Mouse (Mus musculus): ENCODE measurements around the gene Man1c1.

Gene Man1c1

DNA sequence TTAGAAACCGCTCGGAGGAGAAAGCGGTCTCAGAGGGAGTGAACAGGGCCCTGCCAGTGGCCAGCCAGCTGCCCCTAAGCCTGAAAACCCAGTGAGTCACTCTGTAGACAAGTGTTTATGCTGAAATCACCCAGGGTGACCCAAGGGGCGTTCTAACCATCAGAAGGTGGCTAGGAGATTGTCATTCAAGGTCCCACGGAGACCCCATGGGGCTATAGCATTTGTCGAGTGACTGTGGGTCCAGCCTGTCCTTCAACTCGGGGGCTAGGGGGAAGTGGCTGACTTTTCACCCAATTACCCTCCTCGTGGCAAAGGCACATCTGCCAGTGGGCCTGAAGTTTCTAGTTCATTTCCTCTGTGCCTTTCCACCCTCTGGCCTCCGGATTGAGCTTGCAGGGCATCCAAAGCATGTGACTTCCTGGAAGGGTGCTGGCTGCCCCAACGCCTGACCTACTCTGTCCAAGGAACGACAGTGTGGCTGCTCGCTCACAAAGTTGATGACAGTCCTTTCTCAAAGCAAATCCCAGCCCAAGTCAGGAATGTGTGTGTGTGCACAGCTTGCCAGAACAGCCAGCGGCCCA is 71.9 kb downstream of the Man1c1 start:
- no peak for DNase-seq

DNA sequence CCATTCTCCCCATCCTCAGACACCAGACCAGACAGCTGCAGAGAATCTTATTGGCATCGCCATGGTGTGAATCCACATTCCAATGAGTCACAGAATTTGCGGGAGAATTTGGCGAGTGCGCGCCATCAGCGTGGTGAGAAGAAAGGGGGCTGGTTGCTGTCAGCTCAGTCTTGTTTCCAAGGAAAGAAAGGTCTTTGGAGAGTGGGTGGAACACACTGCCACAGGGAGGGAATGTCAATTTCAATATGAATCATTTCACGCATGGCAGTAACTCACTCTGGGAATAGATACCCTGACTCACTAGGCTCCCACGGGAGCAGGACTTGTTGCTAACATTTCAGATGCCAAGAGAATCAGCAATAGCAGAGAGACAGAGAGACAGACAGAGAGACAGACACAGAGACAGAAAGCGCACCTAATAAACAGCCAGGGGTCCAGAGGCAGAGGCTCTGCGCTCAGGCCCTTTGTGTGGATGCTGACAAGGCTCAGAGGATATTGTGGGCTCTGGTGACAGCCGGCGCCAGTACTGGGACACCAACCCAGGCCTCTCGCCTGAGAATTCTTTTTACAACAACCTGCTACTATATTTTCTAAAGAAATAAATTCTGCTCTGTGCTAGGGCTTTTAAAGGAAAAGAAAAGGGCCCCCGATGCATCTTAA is 72.5 kb downstream of the Man1c1 start:
- DNase-seq: no peak

DNA sequence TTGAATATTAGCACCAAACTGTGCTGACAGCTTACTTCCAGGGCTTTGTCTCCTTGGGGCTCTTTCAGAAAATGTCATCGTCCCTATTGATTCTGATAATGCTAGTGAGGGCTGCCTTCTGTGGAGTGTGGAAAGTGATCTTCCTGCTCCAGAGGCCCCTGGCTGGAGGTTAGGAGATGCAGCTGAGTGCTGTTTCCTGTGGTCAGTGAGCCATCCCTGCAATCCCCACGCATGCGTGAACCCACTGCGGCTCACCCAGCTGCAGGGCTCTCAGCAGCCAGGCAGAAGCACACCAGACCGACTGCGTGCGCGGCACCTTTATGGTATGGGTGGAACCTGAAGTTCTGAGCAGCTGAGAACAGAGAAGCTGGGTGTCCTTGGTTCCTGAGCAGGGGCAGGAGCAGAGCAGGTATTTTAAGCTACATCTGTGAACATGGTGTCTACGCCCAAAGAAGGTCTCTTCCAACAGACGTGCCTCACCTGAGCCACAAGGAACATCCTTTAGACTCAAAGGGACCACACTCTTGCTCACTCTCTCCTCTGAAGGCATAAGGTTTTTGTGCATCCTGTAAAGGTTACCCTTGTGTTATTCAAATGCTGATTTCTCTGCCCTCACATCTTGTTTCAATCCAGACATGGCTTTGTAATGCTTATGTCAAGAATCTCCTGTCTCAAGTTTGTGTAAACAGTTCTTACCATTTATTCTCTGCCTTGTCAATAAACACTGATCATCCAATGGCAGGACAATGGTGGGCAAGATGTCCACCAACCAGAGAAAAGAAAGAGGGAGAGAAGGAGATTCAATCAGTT is 75.3 kb downstream of the Man1c1 start:
- DNase-seq: no peak

DNA sequence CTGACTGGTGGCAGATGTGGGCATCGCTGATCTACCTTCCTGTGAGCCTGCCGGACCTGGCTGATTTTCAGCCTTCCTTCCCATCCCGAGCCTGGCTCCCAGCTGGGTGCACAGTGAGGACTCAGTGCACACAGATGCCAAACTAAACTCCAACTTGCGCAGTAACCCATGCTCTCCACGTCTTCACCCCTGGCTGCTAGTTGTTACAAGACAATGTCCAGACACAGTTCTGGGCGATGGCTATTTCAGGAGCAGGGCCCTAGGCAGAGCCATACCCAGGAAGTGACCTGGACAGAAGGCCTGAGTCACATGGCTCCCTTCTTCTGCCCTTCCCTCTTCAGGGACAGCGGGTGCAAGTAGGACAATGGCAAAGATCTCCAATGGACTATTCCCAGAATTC is 76.0 kb downstream of the Man1c1 start:
- no peak for DNase-seq

DNA sequence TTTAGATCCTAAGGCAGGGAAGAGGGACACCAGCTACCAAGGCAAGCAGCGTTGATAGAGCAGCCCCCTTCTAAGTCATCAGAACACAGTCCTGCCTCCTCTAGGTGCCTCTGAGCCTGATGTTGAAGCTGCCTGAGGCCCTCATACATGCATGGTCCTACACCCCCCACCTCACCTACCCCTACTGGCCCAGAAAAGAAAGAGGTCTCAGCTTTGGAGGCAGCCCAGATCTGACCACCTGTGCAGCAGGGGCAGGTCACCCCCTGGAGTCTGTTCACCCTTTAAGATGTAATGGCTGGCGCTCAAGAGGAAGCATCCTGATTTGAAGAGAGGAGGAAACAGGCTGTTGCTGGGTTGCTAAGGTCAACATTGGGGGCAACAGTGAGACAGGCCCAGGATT is 77.2 kb downstream of the Man1c1 start:
- no peak for DNase-seq

DNA sequence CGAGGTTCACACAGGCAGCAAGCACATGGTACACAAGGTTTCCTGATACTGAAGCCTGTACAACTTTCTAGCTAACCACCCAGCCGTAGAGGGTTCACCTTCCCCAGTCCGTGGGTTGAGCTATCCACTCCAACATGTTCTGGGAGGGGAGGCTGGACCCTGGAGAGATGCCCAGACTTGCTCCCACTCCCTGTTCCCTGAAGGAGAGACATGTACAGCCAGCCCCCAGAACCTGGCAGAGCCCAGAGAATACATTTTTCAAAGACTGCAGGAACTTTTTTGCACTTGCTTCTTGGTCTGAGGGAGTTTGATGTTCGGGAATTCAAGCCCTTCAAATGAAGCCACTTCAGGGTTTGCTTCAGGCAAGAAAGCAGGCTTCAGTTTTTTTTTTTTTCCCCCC is 77.7 kb downstream of the Man1c1 start:
- DNase-seq: no peak

DNA sequence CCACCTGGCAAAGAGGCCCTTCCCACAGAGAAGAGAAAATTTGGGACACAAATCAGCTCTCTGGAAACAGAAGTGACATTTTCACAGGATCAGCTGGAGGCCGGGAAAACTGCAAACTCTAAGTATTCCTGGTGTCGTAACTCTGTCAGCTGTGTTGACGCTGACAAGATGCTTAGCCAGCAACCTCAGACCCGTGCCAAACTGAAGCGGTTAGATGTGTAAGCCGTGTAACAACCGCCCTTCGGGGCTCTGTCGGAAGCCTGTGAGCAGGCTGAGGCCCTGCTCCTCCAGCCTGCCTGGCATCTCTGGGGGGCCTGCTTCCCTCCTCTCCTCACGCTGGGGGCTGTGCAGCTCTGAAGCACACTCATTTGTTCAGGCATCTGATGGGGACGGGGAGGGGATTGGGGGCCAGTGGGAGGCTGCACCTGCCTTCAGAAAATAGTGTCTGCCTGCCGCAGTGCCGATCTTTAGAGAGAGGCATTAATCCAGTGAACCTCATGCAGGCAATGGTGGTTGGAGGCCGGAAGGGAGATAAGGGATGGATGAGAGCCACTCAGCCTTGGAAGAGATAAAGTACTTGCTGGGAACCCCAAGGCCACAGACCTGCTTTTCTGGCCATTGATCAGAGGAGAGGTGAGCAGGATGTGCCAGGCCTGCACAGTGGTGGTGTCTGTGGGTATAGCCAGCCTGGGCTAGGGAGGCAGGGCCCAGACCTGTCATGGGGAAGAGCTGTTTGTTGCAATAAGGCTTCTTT is 79.8 kb downstream of the Man1c1 start:
- DNase-seq: no peak

DNA sequence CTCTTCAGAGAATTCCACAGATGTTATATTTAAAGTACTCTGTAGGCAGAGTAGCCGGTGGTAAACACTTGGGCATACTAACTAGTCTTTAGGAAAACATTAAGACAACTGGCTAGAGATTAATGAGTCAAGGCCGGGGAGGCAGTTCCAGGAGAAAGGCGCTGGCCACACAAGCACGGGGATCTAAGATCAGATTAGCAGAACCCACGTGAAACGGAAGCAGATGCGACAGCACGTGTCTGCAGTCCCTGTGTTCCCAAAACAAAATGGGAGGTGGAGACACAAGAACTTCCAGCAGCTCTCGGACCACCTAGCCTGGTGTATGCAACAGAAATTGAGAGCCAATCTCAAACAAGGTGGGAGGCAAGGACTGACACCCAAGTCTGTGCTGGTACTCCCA is 82.4 kb downstream of the Man1c1 start:
- DNase-seq: no peak

DNA sequence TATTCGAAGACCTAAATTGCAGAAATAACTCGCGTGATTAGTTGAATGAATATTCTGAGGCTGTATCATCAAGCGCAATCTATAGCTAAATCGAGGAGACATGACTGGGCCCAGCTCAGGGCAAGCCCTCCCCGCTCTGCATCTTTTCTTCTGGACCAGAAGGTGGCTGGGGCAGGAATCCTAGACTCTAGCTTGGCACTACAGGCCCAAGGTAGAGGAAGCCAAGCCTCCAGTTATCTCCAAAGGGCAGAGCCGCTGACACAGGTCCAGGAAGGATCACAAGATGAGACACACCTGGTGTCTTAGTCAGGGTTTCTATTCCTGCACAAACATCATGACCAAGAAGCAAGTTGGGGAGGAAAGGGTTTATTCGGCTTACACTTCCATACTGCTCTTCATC is 83.8 kb downstream of the Man1c1 start:
- no peak for DNase-seq

DNA sequence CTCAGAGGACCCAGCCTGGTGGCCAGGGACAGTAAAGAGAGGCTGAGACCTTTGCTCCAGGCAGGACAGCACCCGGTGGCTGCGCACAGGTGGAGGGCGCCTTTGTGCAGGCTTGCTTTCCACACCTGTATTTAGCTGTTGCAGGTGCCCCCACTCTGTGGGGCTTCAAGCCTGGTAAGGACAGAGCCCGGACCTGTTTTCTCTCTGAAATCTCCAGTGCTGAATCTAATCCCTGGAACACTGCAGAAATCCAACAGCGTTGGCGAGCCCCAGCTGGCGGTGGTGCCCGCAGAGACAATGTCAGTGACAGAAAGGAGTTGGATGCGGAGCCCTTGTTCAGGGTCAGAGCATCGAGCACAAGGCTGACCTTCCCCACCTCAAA is 84.6 kb downstream of the Man1c1 start:
- DNase-seq: no peak

DNA sequence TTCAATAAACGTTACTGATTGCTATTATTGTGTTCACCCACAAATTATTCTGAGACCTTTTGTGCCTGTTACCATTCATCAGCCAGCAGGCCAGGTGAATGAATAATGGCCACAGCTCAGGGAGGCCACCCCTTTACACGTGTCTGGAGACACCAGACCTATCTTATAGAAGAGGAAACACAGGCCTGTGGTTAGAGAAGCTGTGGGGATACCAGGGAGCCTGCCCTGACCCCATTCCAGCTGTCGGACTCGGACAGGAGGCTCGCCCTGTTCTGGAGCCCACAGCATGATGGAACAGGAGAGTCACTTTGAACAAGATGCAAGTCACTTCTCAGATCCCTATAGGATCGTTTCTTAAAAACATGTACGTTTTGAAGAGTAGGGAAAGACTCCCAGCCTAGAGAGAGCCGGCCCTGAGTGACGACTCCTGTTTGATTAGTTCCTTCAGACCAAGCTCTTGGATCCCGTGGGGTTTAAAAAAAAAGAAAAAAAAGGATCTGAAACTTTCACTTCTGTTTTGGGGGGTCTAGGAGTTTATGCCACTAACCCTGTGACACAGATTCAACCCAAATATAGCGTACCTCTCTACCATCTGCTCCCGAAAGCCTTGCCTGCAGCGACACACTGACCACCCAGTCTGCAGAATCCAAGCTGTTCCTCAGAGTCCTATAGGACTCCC is 85.1 kb downstream of the Man1c1 start:
- DNase-seq: no peak

DNA sequence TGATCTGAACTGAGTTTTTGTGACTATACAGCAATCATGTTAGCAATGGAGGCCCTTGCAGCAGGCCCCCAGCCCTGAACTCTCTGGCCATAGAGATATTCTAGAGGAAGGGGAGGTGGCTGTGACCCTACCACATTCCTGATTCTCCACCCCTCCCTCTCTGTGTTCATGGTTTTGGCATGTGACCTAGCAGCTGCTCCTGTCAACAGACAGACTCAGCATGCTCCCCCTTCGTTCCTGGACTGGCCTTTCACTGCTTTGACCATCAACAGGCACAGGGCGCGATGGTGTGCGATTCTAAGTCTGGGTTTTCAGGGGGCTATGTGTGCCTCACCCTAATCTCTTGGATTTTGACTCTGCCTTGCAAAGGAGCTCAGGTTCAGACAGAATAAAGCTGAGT is 86.3 kb downstream of the Man1c1 start:
- no peak for DNase-seq

DNA sequence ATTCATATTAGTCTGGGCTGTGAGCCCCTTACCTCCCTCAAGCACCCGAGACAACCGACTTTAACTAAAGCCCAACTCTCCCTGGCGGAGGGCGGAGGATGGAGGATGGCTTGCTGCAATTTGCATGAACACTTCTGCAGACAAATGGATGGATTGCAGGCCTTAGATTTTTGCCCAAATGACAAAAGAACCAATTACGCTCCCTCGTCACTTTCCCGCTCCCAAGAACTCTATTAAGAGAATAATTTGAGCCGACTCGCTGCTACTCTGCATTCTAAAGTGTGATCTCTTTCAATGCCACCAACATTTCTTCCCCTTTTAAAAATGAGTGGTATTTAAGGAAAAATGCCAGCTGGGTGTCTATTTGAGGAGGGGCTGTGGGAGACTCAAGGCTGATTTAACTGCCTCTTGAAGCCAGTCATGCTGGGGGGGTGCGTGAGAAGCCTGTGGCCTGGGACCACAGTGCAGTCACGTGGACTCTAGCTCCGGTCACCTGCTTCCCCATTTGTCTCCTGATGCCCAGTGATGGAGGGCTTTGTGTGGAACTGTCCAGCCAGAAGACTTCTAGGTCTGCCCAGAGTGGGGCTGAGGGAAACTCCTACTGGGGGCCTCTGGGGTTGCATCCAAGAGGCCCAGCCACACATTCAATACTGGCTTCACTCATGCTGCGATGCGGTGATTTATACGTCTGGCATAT is 88.0 kb downstream of the Man1c1 start:
- no peak for DNase-seq

DNA sequence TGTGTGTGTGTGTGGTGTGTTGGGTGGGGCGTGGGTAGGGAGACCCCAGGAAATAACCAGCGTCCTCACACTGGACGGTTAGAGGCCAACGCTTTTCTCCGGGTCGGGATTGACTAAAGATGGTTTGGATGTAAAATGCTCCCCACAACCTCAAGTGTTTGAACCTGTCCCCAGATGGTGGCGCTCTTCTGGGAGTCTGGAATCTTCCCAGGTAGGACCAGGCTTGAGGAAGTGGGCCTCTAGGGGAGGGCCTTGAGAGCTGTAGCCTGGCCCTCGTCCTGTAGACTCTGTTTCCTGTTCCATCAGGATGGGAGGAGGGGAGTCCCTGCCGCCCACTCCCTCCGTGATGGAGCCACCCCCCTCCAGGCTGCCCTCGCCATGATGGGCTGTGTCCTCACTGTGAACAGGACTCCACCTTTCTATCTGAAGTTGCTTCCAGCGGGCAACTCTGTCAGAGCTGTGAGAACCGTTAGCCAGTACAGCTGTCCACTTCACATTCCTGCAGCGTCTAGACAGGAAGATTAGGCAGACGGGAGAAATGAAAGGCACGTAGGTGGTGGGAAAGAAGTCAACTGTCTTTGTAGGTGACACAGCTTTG is 91.9 kb downstream of the Man1c1 start:
- DNase-seq: no peak

DNA sequence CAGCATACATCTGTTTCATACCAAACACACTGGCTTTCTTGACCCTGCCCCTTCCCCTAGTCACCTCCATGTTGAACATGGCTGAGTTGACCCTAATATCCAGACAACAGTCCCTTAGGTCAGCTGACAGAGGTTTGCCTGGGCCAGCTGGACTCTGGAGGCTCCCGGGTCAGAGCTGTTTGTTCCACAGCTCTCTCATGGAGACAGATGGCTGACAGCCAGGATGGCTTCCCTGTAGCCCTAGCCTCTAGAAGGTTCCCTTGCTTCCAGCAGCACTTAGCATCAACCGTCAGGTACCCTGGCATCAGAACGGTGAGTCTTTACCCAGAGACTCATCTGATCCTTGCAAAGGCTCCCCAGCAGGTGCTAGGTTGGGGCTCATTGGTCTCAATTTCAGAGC is 93.5 kb downstream of the Man1c1 start:
- DNase-seq: no peak

DNA sequence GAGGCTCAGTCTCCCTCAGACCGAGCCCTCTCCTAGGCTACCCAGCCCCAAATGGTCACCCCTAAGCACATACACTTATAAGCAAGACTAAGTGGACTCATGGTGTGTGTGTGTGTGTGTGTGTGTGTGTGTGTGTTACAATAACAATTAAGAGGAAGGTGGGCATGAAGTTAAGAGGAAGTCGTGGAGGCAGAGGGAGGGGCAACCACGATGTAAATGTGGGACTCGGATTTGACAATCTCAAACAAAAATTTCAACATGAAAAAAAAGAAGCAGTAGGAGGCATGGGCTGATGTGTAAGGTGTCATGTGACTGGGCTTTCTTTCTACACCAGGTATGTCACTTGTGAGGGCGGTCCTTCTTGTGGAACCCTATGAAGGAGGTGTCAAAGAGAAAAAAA is 96.4 kb downstream of the Man1c1 start:
- DNase-seq: no peak

DNA sequence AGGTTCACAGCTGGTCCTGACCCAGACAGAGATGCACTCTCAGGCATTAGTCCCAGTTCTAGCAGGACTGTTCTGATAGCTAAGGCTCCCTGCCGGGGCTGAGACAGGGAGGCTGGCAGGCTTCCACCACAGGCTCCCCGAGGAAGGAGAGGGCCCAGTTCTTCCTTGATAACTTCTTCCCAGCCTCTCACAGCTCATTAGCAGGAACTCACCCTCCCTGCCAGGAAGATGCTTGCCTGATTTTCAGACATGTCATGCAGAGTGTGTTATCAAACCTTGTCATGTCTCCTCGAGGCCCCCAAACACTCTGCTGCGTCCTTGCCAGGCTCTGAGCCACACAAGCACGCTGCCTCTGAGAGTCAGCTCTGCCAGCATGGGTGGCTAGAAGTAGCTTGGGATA is 98.0 kb downstream of the Man1c1 start:
- no peak for DNase-seq

DNA sequence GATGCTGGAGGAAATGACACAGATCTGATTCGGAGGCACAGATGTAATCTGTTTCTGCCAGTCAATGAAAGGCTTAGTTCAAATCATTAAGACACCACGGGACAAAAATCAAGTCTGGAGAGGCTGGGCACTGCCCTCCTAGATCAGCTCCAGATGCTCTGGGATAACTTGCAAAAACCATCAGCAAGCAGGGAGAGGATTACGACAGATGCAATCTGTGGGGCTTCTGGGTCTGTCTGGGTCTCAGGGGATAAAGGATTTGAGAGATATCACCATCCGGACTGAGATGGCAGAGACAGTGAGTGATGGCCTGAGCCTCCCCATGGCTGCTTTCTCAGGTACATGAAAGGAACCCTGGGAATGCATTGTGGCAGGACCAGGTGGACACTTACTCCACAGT is 99.6 kb downstream of the Man1c1 start:
- DNase-seq: no peak

DNA sequence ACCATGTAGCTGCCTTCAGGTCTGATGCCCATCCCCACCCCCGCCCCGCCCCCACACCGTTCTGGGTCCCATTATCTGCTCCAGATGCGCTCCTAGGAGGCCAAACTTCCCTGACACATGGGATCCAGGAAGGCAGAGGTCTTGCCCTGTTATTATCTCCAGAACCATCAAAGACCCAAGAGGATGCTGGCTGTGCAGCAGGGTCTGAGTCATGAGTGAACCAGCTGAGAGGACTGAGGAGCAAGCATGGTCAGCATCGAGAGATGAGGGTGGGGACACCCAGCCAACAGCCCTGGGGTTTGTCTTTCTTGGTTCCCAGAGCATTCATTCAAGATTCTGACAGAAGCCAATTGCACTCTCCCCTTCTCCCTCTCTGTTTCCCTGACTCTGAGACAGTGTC is 100.5 kb downstream of the Man1c1 start:
- DNase-seq: no peak

DNA sequence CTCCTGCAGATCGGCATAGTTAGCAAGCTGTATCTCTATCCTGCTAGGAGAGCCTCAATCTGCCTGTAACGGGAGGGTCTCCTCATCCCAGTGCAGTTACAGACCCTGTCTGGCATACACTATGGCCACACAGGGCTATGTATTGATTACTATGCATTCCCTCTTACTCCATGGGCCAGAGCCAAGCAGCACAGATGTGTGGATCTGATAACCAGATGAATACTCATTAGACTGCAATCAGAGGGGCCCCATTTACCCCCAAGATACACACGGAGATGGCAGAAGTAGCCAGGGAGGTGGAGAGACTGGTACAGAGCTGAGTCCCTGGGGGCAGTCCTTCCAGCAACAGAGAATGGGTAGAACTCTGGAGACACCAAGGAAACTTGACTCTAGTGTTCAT is 101.5 kb downstream of the Man1c1 start:
- DNase-seq: no peak

DNA sequence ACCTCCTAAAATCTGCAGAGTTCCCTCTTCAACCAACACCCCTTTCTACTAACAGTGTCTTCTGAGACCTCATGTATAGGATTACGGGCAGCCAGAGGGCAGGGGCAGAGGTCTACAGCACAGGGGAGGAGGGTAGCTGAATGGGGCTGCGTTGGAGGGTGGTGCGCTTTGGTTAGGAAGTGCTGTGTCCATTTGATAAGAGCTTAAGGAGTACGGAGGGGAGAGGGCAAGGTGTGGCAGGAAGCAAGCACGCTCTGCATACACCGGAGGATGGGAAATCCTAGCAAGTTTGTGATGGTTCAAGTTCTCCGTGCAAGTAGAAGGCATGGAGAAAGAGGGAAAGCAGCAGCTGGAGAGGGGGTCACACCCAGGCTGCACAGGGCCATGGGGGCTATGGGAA is 102.1 kb downstream of the Man1c1 start:
- DNase-seq: no peak

DNA sequence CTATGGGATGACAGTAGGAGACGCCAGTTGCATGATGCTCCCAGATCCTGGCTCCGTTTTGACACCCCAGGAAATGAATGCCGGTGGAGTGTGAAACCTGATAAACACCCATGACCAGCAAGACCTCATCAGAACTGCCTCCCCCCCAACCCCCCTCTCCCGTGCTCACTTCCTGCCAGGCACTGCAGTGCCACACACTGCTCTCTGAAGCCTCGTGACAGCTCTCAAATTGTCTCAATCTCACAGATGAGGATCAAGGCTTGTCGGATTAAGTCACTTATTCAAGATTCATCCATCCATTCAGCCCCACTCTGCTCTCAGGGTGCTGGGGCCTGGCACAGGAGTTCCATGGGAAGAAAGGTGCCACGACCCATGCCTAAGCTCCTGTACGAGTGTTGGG is 102.7 kb downstream of the Man1c1 start:
- peak; percentile 18 for DNase-seq

All from thymus, postnatal 14 days (tissue).